28 mouse cellular contexts compared by ENCODE assay signal in genomic region chr1:22338914-22339313, GRCm38 (mm10).
DNase-seq lines count a peak whose midpoint lies in the region; ATAC-seq and TF ChIP-seq lines count a peak whose summit lies in the region.
"Had no signal": no experiment of that assay in that cellular context is flagged by ENCODE, and none has a peak within 500 bp of the region (broad histone marks: within the 10 kb centered on the region; RNA-seq: fewer than 3 reads in every experiment).

No protein-coding gene starts in this region.

- no peak for DNase-seq in kidney, adult 18-20 months
- peak; percentile 25 for DNase-seq in lung, embryonic 14.5 days
- no peak for DNase-seq in lung, adult 18-20 months
- no peak for DNase-seq in stomach, postnatal 0 days (ENCODE audit: low spot score)
- DNase-seq: adrenal gland, postnatal 14 days; cerebellum, adult 11-12 months; cerebellum, adult 9-11 months; forebrain, postnatal 0 days; heart, postnatal 10 days; kidney, postnatal 4 days; liver, postnatal 0 days; lung, postnatal 4 days; right cerebral cortex, adult 18-20 months; spleen, adult 18-20 months had no signal

- no peak overlapping the region for H3K9ac ChIP-seq in kidney, embryonic 14.5 days (ENCODE audit: low read depth, low read length)
- no peak overlapping the region for H3K9ac ChIP-seq in lung, embryonic 14.5 days
- no peak overlapping the region for H3K9ac ChIP-seq in intestine, embryonic 16.5 days (ENCODE audit: low read depth, low read length)
- no peak overlapping the region for H3K9ac ChIP-seq in stomach, postnatal 0 days (ENCODE audit: low read length)
- no peak overlapping the region for H3K9ac ChIP-seq in liver, embryonic 12.5 days
- H3K9ac ChIP-seq: embryonic facial prominence, embryonic 15.5 days; forebrain, embryonic 12.5 days; forebrain, postnatal 0 days; hindbrain, embryonic 14.5 days; limb, embryonic 13.5 days; liver, postnatal 0 days; midbrain, embryonic 12.5 days; neural tube, embryonic 12.5 days had no signal

- peak; percentile 61 for TF ChIP-seq EP300 in stomach, postnatal 0 days (optimal IDR thresholded peaks at IDR 0.05)

- WGBS in kidney, embryonic 14.5 days, result 50% methylated on average over 9 of the region's 9 CpGs
- 59% methylated on average over 9 of the region's 9 CpGs for WGBS in lung, embryonic 14.5 days
- 37% methylated on average over 9 of the region's 9 CpGs for WGBS in intestine, embryonic 16.5 days
- WGBS in stomach, postnatal 0 days, result 41% methylated on average over 9 of the region's 9 CpGs
- WGBS in liver, embryonic 12.5 days (ENCODE audit: insufficient replicate concordance), result 77% methylated on average over 9 of the region's 9 CpGs

- H3K9me3 ChIP-seq in kidney, embryonic 14.5 days (ENCODE audit: control insufficient read depth, low read length), result no peaks in the 10 kb centered on the region
- H3K9me3 ChIP-seq in lung, embryonic 14.5 days (ENCODE audit: low read depth, low read length), result no peaks in the 10 kb centered on the region
- no peaks in the 10 kb centered on the region for H3K9me3 ChIP-seq in intestine, embryonic 16.5 days (ENCODE audit: control insufficient read depth, low read length)
- no peaks in the 10 kb centered on the region for H3K9me3 ChIP-seq in stomach, postnatal 0 days (ENCODE audit: control insufficient read depth, low read length)
- H3K9me3 ChIP-seq in liver, embryonic 12.5 days (replicated peaks), result no peaks in the 10 kb centered on the region
- H3K9me3 ChIP-seq: embryonic facial prominence, embryonic 15.5 days; forebrain, embryonic 12.5 days; heart, embryonic 10.5 days; limb, embryonic 13.5 days; midbrain, embryonic 12.5 days; neural tube, embryonic 12.5 days had no signal

- no peaks in the 10 kb centered on the region for H3K4me1 ChIP-seq in kidney, embryonic 14.5 days (ENCODE audit: control insufficient read depth, insufficient read depth, low read length)
- no peaks in the 10 kb centered on the region for H3K4me1 ChIP-seq in lung, embryonic 14.5 days (ENCODE audit: insufficient read depth)
- no peaks in the 10 kb centered on the region for H3K4me1 ChIP-seq in intestine, embryonic 16.5 days (ENCODE audit: control insufficient read depth, insufficient read depth, low read length)
- no peaks in the 10 kb centered on the region for H3K4me1 ChIP-seq in stomach, postnatal 0 days (replicated peaks; ENCODE audit: control insufficient read depth, insufficient read depth)
- no peaks in the 10 kb centered on the region for H3K4me1 ChIP-seq in liver, embryonic 12.5 days
- H3K4me1 ChIP-seq: embryonic facial prominence, embryonic 15.5 days; forebrain, embryonic 12.5 days; heart, embryonic 10.5 days; limb, embryonic 13.5 days; megakaryocyte, embryonic 14.5 days; midbrain, embryonic 12.5 days; neural tube, embryonic 12.5 days had no signal

- no peaks in the 10 kb centered on the region for H3K36me3 ChIP-seq in kidney, embryonic 14.5 days (ENCODE audit: control insufficient read depth, insufficient read depth, low read length)
- H3K36me3 ChIP-seq in lung, embryonic 14.5 days (ENCODE audit: insufficient read depth), result no peaks in the 10 kb centered on the region
- H3K36me3 ChIP-seq in intestine, embryonic 16.5 days (ENCODE audit: control insufficient read depth, insufficient read depth, low read length), result no peaks in the 10 kb centered on the region
- no peaks in the 10 kb centered on the region for H3K36me3 ChIP-seq in stomach, postnatal 0 days (ENCODE audit: control insufficient read depth, insufficient read depth, low read length)
- no peaks in the 10 kb centered on the region for H3K36me3 ChIP-seq in liver, embryonic 12.5 days
- H3K36me3 ChIP-seq: embryonic facial prominence, embryonic 15.5 days; forebrain, embryonic 12.5 days; heart, embryonic 10.5 days; limb, embryonic 13.5 days; midbrain, embryonic 12.5 days; neural tube, embryonic 12.5 days had no signal

- no peak overlapping the region for H3K4me2 ChIP-seq in kidney, embryonic 14.5 days (replicated peaks; ENCODE audit: low read depth, low read length)
- no peak overlapping the region for H3K4me2 ChIP-seq in lung, embryonic 14.5 days
- no peak overlapping the region for H3K4me2 ChIP-seq in intestine, embryonic 16.5 days (ENCODE audit: low read depth, low read length)
- no peak overlapping the region for H3K4me2 ChIP-seq in stomach, postnatal 0 days (replicated peaks; ENCODE audit: low read depth)
- no peak overlapping the region for H3K4me2 ChIP-seq in liver, embryonic 12.5 days
- H3K4me2 ChIP-seq: embryonic facial prominence, embryonic 15.5 days; forebrain, embryonic 12.5 days; hindbrain, embryonic 14.5 days; limb, embryonic 13.5 days; liver, embryonic 11.5 days; midbrain, embryonic 12.5 days; neural tube, embryonic 12.5 days had no signal

- ATAC-seq in kidney, embryonic 14.5 days (ENCODE audit: low FRiP score, low TSS enrichment), result peak; percentile 20; the same call in 1 of the 2 replicates
- ATAC-seq in lung, embryonic 14.5 days (ENCODE audit: insufficient read depth), result no peak
- ATAC-seq in intestine, embryonic 16.5 days, result peak; percentile 59; the same call in 1 of the 2 replicates
- peak; percentile 60; the same call in 1 of the 2 replicates for ATAC-seq in stomach, postnatal 0 days (ENCODE audit: low FRiP score, low TSS enrichment)
- ATAC-seq in liver, embryonic 12.5 days, result no peak
- ATAC-seq: CD4-positive, CD25-positive, alpha-beta regulatory T cell, adult 4 months; forebrain, postnatal 0 days; liver, postnatal 0 days had no signal

- no peaks in the 10 kb centered on the region for H3K27me3 ChIP-seq in kidney, embryonic 14.5 days (ENCODE audit: control insufficient read depth, insufficient read depth, low read length)
- no peaks in the 10 kb centered on the region for H3K27me3 ChIP-seq in lung, embryonic 14.5 days (ENCODE audit: insufficient read depth, low read length)
- no peaks in the 10 kb centered on the region for H3K27me3 ChIP-seq in intestine, embryonic 16.5 days (replicated peaks; ENCODE audit: control insufficient read depth, insufficient read depth, low read length)
- H3K27me3 ChIP-seq in stomach, postnatal 0 days (ENCODE audit: control insufficient read depth, insufficient read depth, low read length), result no peaks in the 10 kb centered on the region
- no peaks in the 10 kb centered on the region for H3K27me3 ChIP-seq in liver, embryonic 12.5 days (replicated peaks)
- H3K27me3 ChIP-seq: embryonic facial prominence, embryonic 15.5 days; forebrain, embryonic 12.5 days; limb, embryonic 13.5 days; megakaryocyte, embryonic 14.5 days; midbrain, embryonic 12.5 days; neural tube, embryonic 12.5 days had no signal

- TF ChIP-seq CTCF in lung, embryonic 14.5 days (IDR thresholded peaks at IDR 0.05; ENCODE audit: low read depth), result no peak
- TF ChIP-seq CTCF in stomach, postnatal 0 days (IDR thresholded peaks at IDR 0.05; ENCODE audit: low read depth), result no peak

- H3K27ac ChIP-seq in kidney, embryonic 14.5 days (ENCODE audit: low read depth, low read length), result no peak overlapping the region
- no peak overlapping the region for H3K27ac ChIP-seq in lung, embryonic 14.5 days (ENCODE audit: low read depth)
- H3K27ac ChIP-seq in intestine, embryonic 16.5 days (ENCODE audit: low read length), result no peak overlapping the region; the same call in 1 of the 2 replicates
- H3K27ac ChIP-seq in stomach, postnatal 0 days (replicated peaks), result no peak overlapping the region
- H3K27ac ChIP-seq in liver, embryonic 12.5 days, result no peak overlapping the region
- H3K27ac ChIP-seq: embryonic facial prominence, embryonic 15.5 days; forebrain, embryonic 12.5 days; heart, embryonic 10.5 days; hindbrain, embryonic 14.5 days; limb, embryonic 13.5 days; midbrain, embryonic 12.5 days; neural tube, embryonic 12.5 days had no signal

- H3K4me3 ChIP-seq in kidney, embryonic 14.5 days (ENCODE audit: low read length), result no peak overlapping the region
- no peak overlapping the region for H3K4me3 ChIP-seq in lung, embryonic 14.5 days (ENCODE audit: low read depth, low read length)
- H3K4me3 ChIP-seq in intestine, embryonic 16.5 days (ENCODE audit: low read length), result no peak overlapping the region
- no peak overlapping the region for H3K4me3 ChIP-seq in stomach, postnatal 0 days (ENCODE audit: low read depth, low read length)
- no peak overlapping the region for H3K4me3 ChIP-seq in liver, embryonic 12.5 days
- H3K4me3 ChIP-seq: embryonic facial prominence, embryonic 15.5 days; forebrain, embryonic 12.5 days; heart, embryonic 10.5 days; limb, embryonic 13.5 days; megakaryocyte, embryonic 14.5 days; midbrain, embryonic 12.5 days; myocyte; neural tube, embryonic 12.5 days had no signal

Comparison
In these comparisons a context has a peak if more than half of its experiments do, and no peak if none do; other contexts are left out.
1. ATAC-seq: peak in kidney, embryonic 14.5 days (single experiment), intestine, embryonic 16.5 days (single experiment) and stomach, postnatal 0 days (single experiment); none in lung, embryonic 14.5 days (single experiment) and liver, embryonic 12.5 days (single experiment).